Mouse (Mus musculus) left cerebral cortex, adult 18-20 months (tissue): ENCODE results near the gene Toporsl. TPM values are rescaled to one million over a fixed set of nuclear protein-coding genes. Genes with fewer than 3 reads are reported as not detected.

Source experiments
- DNase-seq, 2 experiments: peaks; one replicate each; pipeline ENCODE4 v3.0.0; 2021 to 2022; ENCODE audit warnings: low spot score in 2 of 2, mixed read lengths in 1 of 2
- long read RNA-seq, 2 experiments: library from polyadenylated mRNA; stranded (forward); transcript quantifications; one replicate each; pipeline ENCODE4 v2.0.0; 2021
- total RNA-seq, 2 experiments: library from RNA; stranded (reverse); gene quantifications; 2 replicates each; pipeline ENCODE4 v1.2.3; 2021

Toporsl gene
- total RNA-seq, result not detected
- long read RNA-seq, experiment 1, result 0 reads
- long read RNA-seq, experiment 2, result 0 reads

DNA sequence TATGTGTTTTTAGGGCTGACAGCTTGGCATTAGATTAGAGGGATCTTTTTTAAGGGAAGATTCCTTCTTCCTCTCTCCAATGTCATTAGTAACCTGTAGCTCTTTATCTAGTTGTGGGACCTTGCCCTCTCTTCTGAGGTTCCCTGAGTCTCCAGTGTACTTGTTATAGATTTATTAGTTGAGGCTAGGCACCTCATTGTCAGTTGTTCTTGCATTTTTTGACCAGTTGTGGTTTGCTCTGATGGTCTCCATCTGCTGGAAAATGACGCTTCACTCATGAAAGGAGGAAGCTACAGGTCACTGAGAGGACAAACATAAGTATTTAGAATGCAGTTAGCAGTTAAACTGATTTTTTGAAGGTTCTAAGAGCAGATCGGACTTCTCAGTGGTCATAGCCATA is at the start of gene Toporsl:
Gene Toporsl, plus strand, starts transcription at position 348 of the 400 bp plus-strand sequence.
- DNase-seq, result no peak

DNA sequence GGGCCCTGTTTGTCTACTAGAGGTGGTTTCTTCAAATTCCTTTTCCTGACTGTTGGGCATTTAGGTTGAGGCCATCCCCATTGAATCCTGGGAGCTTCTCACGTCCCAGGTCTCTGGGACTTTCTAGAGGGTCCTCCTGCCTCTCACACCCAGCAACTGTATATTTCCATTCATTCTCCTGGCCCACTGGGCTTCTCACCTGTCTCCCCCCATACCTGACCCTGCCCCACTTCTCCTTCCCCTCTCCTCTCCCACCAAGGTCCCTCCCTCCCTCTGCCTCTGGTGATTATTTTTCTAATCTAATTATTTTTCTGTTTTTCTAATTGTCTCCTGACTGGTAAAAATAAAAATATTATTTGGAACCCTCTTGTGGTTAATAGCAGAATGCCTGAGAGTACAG is 38.4 kb upstream of the Toporsl start:
- DNase-seq, result no peak

DNA sequence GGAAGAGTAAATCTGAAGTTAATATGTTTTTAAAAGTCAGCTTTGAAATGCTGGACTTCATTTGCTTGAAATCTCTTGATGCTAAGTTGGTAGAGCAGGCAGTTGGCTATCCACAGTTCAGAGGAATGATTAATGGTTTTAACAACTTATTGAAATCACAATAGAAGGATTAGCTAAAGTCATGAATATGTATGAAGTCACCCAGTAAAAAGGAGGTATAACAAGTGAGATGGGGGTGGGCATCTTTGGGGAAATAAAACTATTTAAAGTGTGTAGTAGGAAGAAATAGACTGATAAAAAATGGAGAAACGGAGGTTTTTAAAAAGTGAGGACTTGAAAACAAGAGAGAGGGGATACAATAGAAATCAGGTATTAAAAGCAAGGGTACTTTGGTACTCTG is 38.0 kb upstream of the Toporsl start:
- DNase-seq, result no peak

DNA sequence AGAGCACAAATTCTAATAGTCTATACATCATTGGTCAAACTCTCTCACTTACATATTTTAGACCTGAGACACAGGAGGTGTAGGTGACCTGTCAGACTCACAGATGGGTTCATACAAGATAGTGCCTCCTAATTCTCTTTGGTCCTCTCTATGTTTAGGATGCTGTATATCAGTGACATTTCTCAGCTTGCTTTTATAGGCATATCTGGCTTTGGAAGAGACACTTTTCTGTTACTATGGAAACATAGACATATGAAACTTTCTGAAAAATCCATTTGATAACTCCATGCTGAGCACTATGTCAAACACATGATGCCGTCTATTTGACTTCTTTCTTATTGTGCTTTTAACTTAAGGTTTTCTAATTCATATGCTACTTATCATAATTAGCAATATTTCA is 32.2 kb upstream of the Toporsl start:
- DNase-seq, result no peak

DNA sequence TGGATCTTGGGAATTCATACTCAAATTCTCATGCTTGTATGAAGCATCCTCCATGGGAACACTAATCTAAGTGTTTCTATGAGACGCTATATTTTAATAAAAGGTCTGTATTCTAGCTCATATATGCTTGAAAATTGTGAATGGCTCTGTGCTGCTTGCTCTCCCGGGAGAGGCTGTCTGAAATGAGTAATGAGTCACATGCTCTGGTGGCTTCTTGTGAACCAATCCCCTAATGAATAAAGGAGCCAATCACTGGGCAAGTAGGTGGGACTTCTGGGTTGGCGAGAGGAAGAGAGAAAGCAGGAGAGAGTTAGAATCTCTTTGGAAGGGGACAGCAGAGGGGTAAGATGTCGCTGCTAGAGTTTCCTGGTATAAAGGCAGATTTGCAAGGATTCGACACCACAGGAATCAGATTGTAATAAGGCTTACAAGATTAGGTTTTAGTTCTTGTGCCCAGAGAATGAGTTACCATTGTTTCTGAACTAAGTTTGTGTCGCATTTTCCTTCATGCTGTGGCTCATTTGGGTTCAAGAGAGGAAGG is 9.8 kb upstream of the Toporsl start:
- DNase-seq, result no peak

DNA sequence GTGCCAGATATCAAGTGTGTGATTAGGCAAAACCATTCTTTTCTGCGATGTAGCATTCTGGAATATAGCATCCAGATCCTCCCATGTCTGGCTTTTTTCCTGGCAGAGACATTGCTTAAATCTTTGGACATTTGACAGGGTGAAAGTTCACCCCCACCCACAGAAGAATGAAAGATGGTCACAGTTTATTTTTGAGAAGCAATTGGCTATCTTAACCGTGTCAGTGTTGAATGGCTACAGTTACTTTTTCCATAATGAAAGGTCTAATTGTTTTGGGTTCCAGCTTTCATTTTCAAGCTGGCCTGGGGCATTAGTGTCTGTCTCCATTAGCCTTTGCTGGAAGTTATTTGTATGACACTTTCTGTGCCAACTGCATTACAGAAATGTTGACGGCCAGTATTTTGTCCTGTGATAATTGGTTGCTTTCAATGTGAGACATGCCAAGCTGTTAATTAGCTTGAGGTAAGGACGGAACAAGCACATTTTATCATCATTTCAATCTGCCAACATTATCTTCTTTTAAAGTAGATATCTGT is 2.2 kb upstream of the Toporsl start:
- DNase-seq, result no peak

DNA sequence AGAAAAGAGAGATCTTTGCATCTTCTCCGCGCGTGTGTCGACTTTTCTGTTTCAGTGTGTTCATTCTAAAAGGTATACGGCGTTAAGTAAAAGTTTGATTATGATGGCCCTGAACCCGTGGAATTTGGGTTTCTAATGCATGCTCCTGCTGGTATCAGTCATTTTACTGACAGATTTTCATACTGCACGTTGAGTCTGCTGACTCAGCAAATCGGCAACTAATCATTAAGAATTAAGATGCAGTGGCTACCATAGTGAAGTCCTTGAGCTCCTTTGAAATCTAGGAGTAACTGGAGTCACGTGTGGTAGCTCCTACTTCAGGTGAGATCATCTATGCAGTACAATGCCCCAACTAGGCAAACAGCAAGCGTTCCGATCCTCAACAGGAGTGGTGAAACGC is 1.4 kb upstream of the Toporsl start:
- DNase-seq, result no peak

DNA sequence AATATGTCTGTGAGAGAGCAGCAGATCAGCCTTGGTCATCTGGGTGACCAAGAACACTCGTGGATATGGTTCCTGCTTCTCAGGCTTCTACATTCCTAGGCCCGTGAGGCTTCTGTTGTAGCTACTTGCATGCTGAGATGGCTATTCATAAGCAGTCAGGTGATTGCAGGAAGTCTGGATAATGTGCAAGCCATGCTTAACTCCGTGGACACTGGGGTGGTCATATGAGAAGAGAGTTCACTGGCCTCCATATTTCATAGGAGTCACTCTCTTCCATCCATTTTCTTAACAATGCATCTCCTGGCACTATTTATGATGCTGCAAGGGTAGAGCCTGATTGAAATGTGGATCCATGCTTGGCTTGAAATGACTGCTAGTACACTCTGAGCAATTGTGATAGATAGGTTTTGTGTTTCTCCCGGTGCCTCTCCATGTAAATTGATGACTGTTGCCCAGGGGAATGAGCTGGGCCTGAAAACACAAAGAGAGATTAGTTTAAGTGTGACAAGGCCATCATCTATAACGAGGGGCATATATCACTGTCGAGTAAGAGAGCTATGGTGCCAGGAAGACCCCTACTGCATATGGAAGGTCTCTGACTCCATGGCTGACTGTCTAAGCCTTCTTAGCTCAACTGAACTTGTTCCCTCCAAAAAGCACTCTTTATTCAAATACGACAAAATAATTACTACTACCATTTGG is 2.3 kb downstream of the Toporsl start:
- DNase-seq, result no peak

DNA sequence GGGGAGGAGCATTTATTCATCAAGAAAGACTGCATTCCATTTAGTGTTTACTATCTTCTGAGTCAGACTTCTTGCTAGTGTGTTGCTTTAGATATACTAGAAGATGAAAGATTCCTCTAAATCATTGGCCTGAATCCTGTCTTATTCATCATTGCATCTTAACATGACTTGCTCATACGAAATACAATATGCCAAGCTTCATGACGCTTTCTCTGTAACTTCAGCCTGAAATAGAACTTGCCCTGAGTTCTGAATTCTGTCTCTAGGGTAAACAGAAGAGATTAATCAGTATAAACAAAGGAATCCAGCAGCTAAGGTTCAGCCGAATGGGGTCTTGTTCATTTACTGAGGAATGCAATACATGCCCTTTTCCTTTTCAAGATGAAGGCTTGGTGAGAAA is 10.8 kb downstream of the Toporsl start:
- DNase-seq, result no peak

DNA sequence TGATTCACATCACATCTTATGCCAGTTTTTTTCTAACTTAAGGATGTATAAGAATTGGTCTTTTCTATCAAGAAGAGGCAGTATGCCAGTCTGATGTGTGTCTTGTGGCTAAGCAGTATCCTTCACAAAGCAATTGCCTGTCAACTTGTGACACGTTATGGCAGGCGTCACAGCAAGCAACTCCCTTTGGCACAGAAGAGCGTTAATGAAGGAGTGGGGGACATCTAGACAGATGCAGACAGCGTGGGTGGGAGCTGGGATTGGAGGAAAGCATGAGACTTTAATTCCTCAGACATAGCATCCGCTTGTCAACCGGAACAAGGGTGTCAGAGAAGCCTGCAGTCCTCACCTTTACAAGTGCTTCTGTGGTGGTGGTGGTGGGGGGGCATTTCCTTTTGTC is 38.9 kb downstream of the Toporsl start:
- DNase-seq, result no peak

DNA sequence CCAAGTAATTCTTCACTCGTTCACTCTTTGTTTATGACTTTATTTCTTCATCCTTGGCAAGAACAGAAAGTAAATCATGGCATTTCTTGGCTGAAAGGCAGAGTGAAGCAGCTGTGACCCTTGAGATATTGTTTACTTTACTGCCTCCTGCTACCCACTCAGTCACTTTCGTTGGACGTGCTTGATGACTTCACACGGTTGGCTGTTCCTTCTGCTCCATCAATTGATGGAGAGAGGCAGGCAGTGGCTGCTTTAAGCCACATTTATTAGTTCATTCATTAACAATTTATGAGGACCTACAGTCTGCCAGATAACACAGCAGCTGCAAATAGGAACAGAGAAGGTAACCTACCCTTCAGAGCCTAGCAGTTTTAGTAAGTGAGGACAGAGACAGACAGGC is 51.7 kb downstream of the Toporsl start:
- no peak for DNase-seq

DNA sequence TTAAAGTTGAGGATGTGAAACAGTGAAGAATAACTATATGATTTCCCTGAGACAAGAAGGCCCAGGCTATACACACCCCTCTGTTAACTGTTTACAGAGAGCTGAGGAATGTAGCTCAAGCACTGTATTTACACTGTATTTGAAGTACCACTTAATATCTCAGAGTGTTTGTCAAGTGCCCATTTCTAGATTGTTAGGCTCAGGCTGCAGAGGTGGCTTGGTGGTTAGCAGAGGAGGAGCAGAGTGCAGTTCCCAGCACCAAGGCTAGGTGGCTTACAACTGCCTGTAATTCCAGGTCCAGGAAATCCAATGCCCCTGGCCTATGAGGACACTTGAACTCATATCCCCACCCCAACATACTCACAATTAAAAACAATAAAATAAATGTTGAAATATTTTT is 63.6 kb downstream of the Toporsl start:
- DNase-seq, result no peak

DNA sequence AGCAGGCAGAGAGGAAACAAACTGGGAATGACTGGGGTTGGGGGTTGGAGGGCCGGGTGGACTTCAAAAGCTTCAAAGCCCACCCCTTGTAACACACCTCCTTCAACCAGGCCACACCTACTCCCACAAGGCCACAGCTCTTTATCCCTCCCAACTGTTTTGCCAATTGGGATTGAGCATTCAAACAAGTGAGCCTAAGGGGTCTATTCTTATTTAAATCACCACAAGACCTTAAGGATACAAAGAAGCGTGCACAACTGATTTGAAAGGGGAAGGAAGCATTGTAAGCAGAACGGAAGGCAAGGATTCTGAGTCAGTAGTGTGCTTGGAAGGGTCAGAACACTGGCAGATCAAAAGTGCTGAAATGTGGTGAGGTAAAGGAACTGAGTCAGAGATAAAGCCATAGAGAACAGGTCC is 64.6 kb downstream of the Toporsl start:
- no peak for DNase-seq

DNA sequence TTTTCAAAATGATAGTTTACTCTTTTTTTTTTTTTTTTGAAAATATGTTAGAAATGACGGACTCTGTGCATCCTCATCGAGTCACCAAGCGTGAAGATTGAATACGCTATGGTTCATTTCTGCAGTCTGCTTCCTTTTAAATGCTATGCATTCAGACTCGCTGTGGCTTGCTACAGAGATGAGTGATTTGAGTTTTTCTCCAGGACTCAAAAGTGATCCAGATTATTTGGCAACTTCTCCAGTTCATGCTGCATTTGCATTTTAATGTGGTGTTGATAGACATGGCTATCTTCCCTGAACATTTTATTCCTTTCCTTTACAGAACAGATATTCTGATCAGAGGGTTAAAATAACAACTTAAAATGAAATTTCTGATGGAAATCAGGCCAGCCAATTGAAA is 65.2 kb downstream of the Toporsl start:
- no peak for DNase-seq

Other genes starting within 250 kb of the Toporsl start
- gene Smc2, start 157.0 kb upstream of the Toporsl start, total RNA-seq, result 1 to 10 TPM; 7.6 to 8.2 TPM
- not detected for gene Vma21-ps, start 99.0 kb upstream of the Toporsl start, total RNA-seq
- not detected for gene Olfr275, start 218.3 kb downstream of the Toporsl start, total RNA-seq